Mouse (Mus musculus): Measurements from ENCODE around the gene Armt1. TPM values are rescaled to one million over a fixed set of nuclear protein-coding genes. Genes with fewer than 3 reads are reported as not detected.
A peak's percentile ranks its signal among the peaks of the same experiment; 100 is the strongest.

Gene Armt1
- polyA plus RNA-seq, 1 experiment from 2014 or later = 32.6 TPM

DNA sequence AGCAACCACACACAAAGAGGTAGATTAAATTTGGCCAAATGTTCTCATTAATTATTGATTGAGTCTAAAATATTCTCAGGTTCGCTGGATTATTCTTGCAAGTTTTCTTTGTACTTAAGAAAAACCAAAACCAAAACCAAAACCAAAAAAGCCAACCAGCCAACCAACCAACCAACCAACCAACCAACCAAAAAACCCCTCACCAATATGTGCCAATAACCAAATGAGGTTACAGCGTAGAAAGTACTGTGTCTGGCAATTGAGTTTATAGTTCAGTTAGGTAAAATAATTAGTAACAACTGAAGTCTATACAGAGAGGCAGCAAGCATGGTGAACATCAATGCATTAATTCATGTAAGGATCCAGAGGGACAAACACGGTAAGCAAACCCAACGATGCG lies 57.6 kb downstream of the Armt1 start:
- DNase-seq (ENCODE audit: low spot score) = no peak
- Histone ChIP-seq H3K4me1 (replicated peaks; ENCODE audit: control insufficient read depth, insufficient read depth, low read length) (no peaks in the 10 kb centered on the region), H3K4me2 (ENCODE audit: low read depth, low read length, severe bottlenecking) (no peak overlapping the region), H3K9ac (ENCODE audit: low read length) (no peak overlapping the region), H3K4me3 (ENCODE audit: low read depth, low read length) (no peak overlapping the region), H3K27me3 (ENCODE audit: control insufficient read depth, insufficient read depth, low read length) (no peaks in the 10 kb centered on the region), H3K9me3 (ENCODE audit: control insufficient read depth, low read length) (no peaks in the 10 kb centered on the region), H3K36me3 (ENCODE audit: control insufficient read depth, insufficient read depth, low read length) (no peaks in the 10 kb centered on the region), H3K27ac (ENCODE audit: low read depth, low read length) (no peak overlapping the region)
- ATAC-seq (replicated peaks; ENCODE audit: low FRiP score) = no peak
- 75% methylated on average over 5 of the region's 5 CpGs for WGBS

- no peak for ATAC-seq (replicated peaks; ENCODE audit: low FRiP score)
- DNase-seq (ENCODE audit: low spot score) = no peak
- 44% methylated on average over 2 of the region's 3 CpGs for WGBS
- Histone ChIP-seq H3K27ac (ENCODE audit: low read depth, low read length) (no peak overlapping the region), H3K4me1 (replicated peaks; ENCODE audit: control insufficient read depth, insufficient read depth, low read length) (no peaks in the 10 kb centered on the region), H3K27me3 (ENCODE audit: control insufficient read depth, insufficient read depth, low read length) (no peaks in the 10 kb centered on the region), H3K9me3 (ENCODE audit: control insufficient read depth, low read length) (no peaks in the 10 kb centered on the region), H3K9ac (ENCODE audit: low read length) (no peak overlapping the region), H3K4me2 (ENCODE audit: low read depth, low read length, severe bottlenecking) (no peak overlapping the region), H3K4me3 (ENCODE audit: low read depth, low read length) (no peak overlapping the region), H3K36me3 (ENCODE audit: control insufficient read depth, insufficient read depth, low read length) (no peaks in the 10 kb centered on the region)
Observed at GRCm38 (mm10) chr10:4491281-4491680, 59.0 kb downstream of the Armt1 start.

GRCm38 (mm10) chr10:4492045-4492444 lies 59.8 kb downstream of the Armt1 start:
- no peak for ATAC-seq (replicated peaks; ENCODE audit: low FRiP score)
- Histone ChIP-seq H3K4me3 (ENCODE audit: low read depth, low read length) (no peak overlapping the region), H3K9ac (ENCODE audit: low read length) (no peak overlapping the region), H3K4me2 (ENCODE audit: low read depth, low read length, severe bottlenecking) (no peak overlapping the region), H3K9me3 (ENCODE audit: control insufficient read depth, low read length) (no peaks in the 10 kb centered on the region), H3K36me3 (ENCODE audit: control insufficient read depth, insufficient read depth, low read length) (no peaks in the 10 kb centered on the region), H3K27me3 (ENCODE audit: control insufficient read depth, insufficient read depth, low read length) (no peaks in the 10 kb centered on the region), H3K4me1 (replicated peaks; ENCODE audit: control insufficient read depth, insufficient read depth, low read length) (no peaks in the 10 kb centered on the region), H3K27ac (ENCODE audit: low read depth, low read length) (no peak overlapping the region)
- DNase-seq (ENCODE audit: low spot score) = no peak
- WGBS = 42% methylated on average over 1 of the region's 1 CpGs

- DNase-seq (ENCODE audit: low spot score) (no peak), ATAC-seq (replicated peaks; ENCODE audit: low FRiP score) (0 out of 2 replicates have a peak, but pooled peaks have one; percentile 21)
- Histone ChIP-seq H3K36me3 (ENCODE audit: control insufficient read depth, insufficient read depth, low read length) (no peaks in the 10 kb centered on the region), H3K9ac (ENCODE audit: low read length) (no peak overlapping the region), H3K4me3 (ENCODE audit: low read depth, low read length) (no peak overlapping the region), H3K4me1 (replicated peaks; ENCODE audit: control insufficient read depth, insufficient read depth, low read length) (no peaks in the 10 kb centered on the region), H3K27ac (ENCODE audit: low read depth, low read length) (no peak overlapping the region), H3K27me3 (ENCODE audit: control insufficient read depth, insufficient read depth, low read length) (no peaks in the 10 kb centered on the region), H3K9me3 (ENCODE audit: control insufficient read depth, low read length) (no peaks in the 10 kb centered on the region), H3K4me2 (ENCODE audit: low read depth, low read length, severe bottlenecking) (no peak overlapping the region)
- 13% methylated on average over 4 of the region's 4 CpGs for WGBS
Observed at GRCm38 (mm10) chr10:4492909-4493308, 60.6 kb downstream of the Armt1 start.

GRCm38 (mm10) chr10:4503251-4503650 lies 71.0 kb downstream of the Armt1 start:
- no peak for DNase-seq (ENCODE audit: low spot score)
- H3K9me3 ChIP-seq (ENCODE audit: control insufficient read depth, low read length) = no peaks in the 10 kb centered on the region
- no peak for ATAC-seq (replicated peaks; ENCODE audit: low FRiP score)
- no peak overlapping the region for H3K9ac ChIP-seq (ENCODE audit: low read length)
- H3K27ac ChIP-seq (ENCODE audit: low read depth, low read length) = no peak overlapping the region
- no peak overlapping the region for H3K4me3 ChIP-seq (ENCODE audit: low read depth, low read length)
- WGBS = 92% methylated on average over 8 of the region's 8 CpGs
- no peaks in the 10 kb centered on the region for H3K27me3 ChIP-seq (ENCODE audit: control insufficient read depth, insufficient read depth, low read length)
- no peaks in the 10 kb centered on the region for H3K36me3 ChIP-seq (ENCODE audit: control insufficient read depth, insufficient read depth, low read length)
- H3K4me2 ChIP-seq (ENCODE audit: low read depth, low read length, severe bottlenecking) = no peak overlapping the region
- no peaks in the 10 kb centered on the region for H3K4me1 ChIP-seq (replicated peaks; ENCODE audit: control insufficient read depth, insufficient read depth, low read length)

Other genes with a start within 250 kb of the Armt1 start
- gene Akap12, start 166.1 kb upstream of the Armt1 start, polyA plus RNA-seq (2014; fragmentation: Nextera tagmentation; extraction: Ambion mirVana) = 39.1 and 43.0 TPM in 2 replicates
- 21.2 and 21.8 TPM in 2 replicates for gene Zbtb2, start 44.4 kb upstream of the Armt1 start, polyA plus RNA-seq (2014; fragmentation: Nextera tagmentation; extraction: Ambion mirVana)
- 52.5 and 67.0 TPM in 2 replicates for gene Rmnd1, start 79 bp upstream of the Armt1 start, polyA plus RNA-seq (2014; fragmentation: Nextera tagmentation; extraction: Ambion mirVana)
- not detected in 2 replicates for gene Ccdc170, start 50.0 kb downstream of the Armt1 start, polyA plus RNA-seq (2014; fragmentation: Nextera tagmentation; extraction: Ambion mirVana)
- gene Esr1, start 179.1 kb downstream of the Armt1 start, polyA plus RNA-seq (2014; fragmentation: Nextera tagmentation; extraction: Ambion mirVana) = 0.13 TPM in 1 of 2 replicates, not detected in the other

All from forebrain, embryonic 11.5 days (tissue).